Mouse (Mus musculus) heart, adult 2 months (tissue): Measurements from ENCODE around the gene Naip2.

Experiments
- CTCF ChIP-seq: fragments of 200-600 bp; IDR thresholded peaks from 2 replicates; pipeline ENCODE4 v1.8.1; 2022; ENCODE audit warnings: antibody characterized with exemption, mild to moderate bottlenecking, moderate library complexity
- EP300 ChIP-seq: fragments of 200-500 bp; IDR thresholded peaks from 2 replicates; pipeline ENCODE4 v1.6.1; 2011; ENCODE audit warnings: low read depth, low read length, control low read depth; ENCODE audit not compliant: insufficient read depth
- POLR2A ChIP-seq: fragments of 200-500 bp; IDR thresholded peaks from 2 replicates; pipeline ENCODE4 v1.6.1; 2011; ENCODE audit warnings: mild to moderate bottlenecking, low read depth, low read length, control low read depth; ENCODE audit not compliant: insufficient read depth

- TF ChIP-seq POLR2A (no peak), CTCF (no peak), EP300 (no peak)
Observed at GRCm38 (mm10) chr13:100210540-100210939, 8.6 kb upstream of the Naip2 start.
